Mouse (Mus musculus) erythroid progenitor cell, adult 5-6 weeks (primary cell): ENCODE measurements at regions not wholly inside any gene's neighbourhood (a gene's known extent, or its start where the extent isn't known, plus 50 kb on each side); places are given as distances from the start of the nearest gene placed in this dataset.
A peak's percentile ranks its signal among the peaks of the same experiment; 100 is the strongest.

Source experiments
- ATAC-seq: replicated peaks from 2 replicates; pipeline ENCODE4 v1.8.0; 2016; ENCODE audit warnings: moderate number of reproducible peaks, mild to moderate bottlenecking, moderate TSS enrichment, inconsistent platforms; ENCODE audit not compliant: poor library complexity, low FRiP score, severe bottlenecking

GRCm38 (mm10) chr2:79172967-79173919, 82.0 kb upstream of the Itga4 start:
- no peak for ATAC-seq

GRCm38 (mm10) chr2:79174282-79174681, 80.9 kb upstream of the Itga4 start:
- no peak for ATAC-seq

- ATAC-seq, result no peak
These were observed 74.4 kb upstream of the Itga4 start for GRCm38 (mm10) chr2:79180782-79181181.

- ATAC-seq, result no peak
These were observed 72.1 kb upstream of the Itga4 start for GRCm38 (mm10) chr2:79183034-79183630.

- ATAC-seq, result no peak
These were observed 69.8 kb upstream of the Itga4 start for GRCm38 (mm10) chr2:79185234-79186101.

GRCm38 (mm10) chr2:79186878-79187277, 68.3 kb upstream of the Itga4 start:
- no peak for ATAC-seq

- ATAC-seq, result no peak
These were observed 66.6 kb upstream of the Itga4 start for GRCm38 (mm10) chr2:79188511-79189193.

- ATAC-seq, result no peak
These were observed 61.4 kb upstream of the Itga4 start for GRCm38 (mm10) chr2:79193851-79194250.

- ATAC-seq, result peak; percentile 77; the same call in 1 of the 2 replicates
These were observed 53.5 kb upstream of the Itga4 start for GRCm38 (mm10) chr2:79201677-79202076.
